Mouse (Mus musculus): Measurements from ENCODE around the gene Cd83. TPM values are rescaled to one million over a fixed set of nuclear protein-coding genes. Genes with fewer than 3 reads are reported as not detected.

Cd83 gene
- polyA plus RNA-seq, 1 experiment from 2014 or later: 9.5 TPM

DNA sequence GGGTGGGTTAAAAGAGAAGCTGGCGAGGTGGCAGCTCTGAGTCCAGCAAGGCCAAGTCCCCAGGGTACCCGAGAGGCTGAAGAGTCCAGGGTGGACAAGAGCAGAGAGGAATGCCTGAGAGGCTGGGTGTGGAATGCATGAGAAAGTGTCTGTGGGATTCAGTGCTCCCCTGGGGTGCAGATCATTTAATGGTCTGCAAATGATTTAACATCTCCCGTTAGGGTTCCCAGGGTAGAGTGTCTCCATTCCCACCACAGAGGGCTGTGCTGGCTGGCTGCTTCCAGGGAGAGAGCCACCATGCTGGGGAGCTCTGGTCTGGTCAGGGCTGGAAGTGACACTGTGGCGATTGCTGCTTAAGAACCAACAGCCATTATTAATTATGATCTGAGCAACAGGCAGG, 65.2 kb downstream of the Cd83 start:
- no peaks in the 10 kb centered on the region for H3K9me3 ChIP-seq
- H3K9ac ChIP-seq: no peak overlapping the region
- H3K36me3 ChIP-seq: no peaks in the 10 kb centered on the region
- no peak overlapping the region for H3K27ac ChIP-seq
- H3K27me3 ChIP-seq: no peaks in the 10 kb centered on the region
- H3K4me1 ChIP-seq: no peaks in the 10 kb centered on the region
- ATAC-seq (ENCODE audit: insufficient number of reproducible peaks, insufficient read depth, low FRiP score, low TSS enrichment): no peak
- 39% methylated on average over 4 of the region's 4 CpGs for WGBS
- no peak overlapping the region for H3K4me2 ChIP-seq (replicated peaks)
- no peak overlapping the region for H3K4me3 ChIP-seq

DNA sequence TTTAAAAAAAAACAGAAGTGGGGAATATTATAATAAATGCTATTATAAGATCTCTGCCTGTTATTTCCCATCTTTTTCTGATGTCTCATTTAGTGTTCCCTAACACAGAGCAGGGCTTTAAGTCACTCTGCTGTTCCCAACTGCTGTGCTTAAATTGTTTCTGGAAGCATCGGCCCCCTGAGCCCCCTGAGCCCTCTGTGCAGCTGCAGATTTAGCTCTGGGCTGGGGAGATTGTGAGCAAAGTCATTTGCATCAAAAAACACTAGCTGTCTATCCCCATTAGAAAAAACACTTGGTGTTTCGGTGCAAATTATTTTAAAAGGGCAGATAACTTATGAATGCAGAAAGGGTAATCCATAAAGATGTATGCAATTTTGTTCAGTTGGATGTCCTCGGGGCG, 66.5 kb downstream of the Cd83 start:
- Histone ChIP-seq H3K4me3 (no peak overlapping the region), H3K36me3 (no peaks in the 10 kb centered on the region), H3K4me2 (replicated peaks) (no peak overlapping the region), H3K9ac (no peak overlapping the region), H3K9me3 (no peaks in the 10 kb centered on the region), H3K27ac (no peak overlapping the region), H3K4me1 (no peaks in the 10 kb centered on the region), H3K27me3 (no peaks in the 10 kb centered on the region)
- whole genome bisulfite sequencing: 53% methylated on average over 4 of the region's 4 CpGs
- ATAC-seq (ENCODE audit: insufficient number of reproducible peaks, insufficient read depth, low FRiP score, low TSS enrichment): no peak

Other genes with a start within 250 kb of the Cd83 start
- gene Mcur1, start 224.6 kb upstream of the Cd83 start, polyA plus RNA-seq (2016; fragmentation: Nextera tagmentation; extraction: Ambion mirVana): 13.5 and 15.0 TPM in 2 replicates
- 11.6 and 12.0 TPM in 2 replicates for gene Rnf182, start 169.1 kb upstream of the Cd83 start, polyA plus RNA-seq (2016; fragmentation: Nextera tagmentation; extraction: Ambion mirVana)